Mouse (Mus musculus) CH12.LX (cell line): ENCODE measurements around the gene Rabgap1l. TPM values are rescaled to one million over a fixed set of nuclear protein-coding genes. Genes with fewer than 3 reads are reported as not detected.

Experiments
- DNase-seq: peaks from one replicate; pipeline ENCODE4 v3.0.0-alpha.2; 2013; ENCODE audit errors: extremely low read depth
- H3K27ac ChIP-seq: 2 replicates; pipeline ENCODE4 v1.5.1; 2012; ENCODE audit warnings: low read depth, mild to moderate bottlenecking, control low read depth, moderate library complexity; ENCODE audit not compliant: insufficient read depth
- H3K27me3 ChIP-seq: replicated peaks from 2 replicates; pipeline ENCODE3; 2012; ENCODE audit warnings: inconsistent platforms
- H3K36me3 ChIP-seq, 2 experiments: replicated peaks in 1 of 2; 2 replicates each; pipeline versions ENCODE3 to v1.6.1; 2012; ENCODE audit warnings: inconsistent platforms in 1 of 2, low read length in 1 of 2, mild to moderate bottlenecking in 1 of 2, mixed read lengths in 1 of 2, moderate library complexity in 1 of 2; ENCODE audit not compliant: control insufficient read depth in 1 of 2, insufficient read depth in 1 of 2
- H3K4me1 ChIP-seq, 2 experiments: 2 replicates each; pipeline ENCODE4 v1.6.1; 2012; ENCODE audit warnings: inconsistent platforms in 1 of 2, moderate library complexity in 1 of 2; ENCODE audit not compliant: insufficient read depth in 2 of 2, control insufficient read depth in 1 of 2
- H3K4me2 ChIP-seq: 2 replicates; pipeline ENCODE4 v1.6.1; 2012; ENCODE audit warnings: low read depth, mild to moderate bottlenecking, control low read depth; ENCODE audit not compliant: poor library complexity, insufficient read depth, severe bottlenecking
- H3K4me3 ChIP-seq, 3 experiments: fragments of 150-350 bp in 1 of 3; sonication (generic) in 1 of 3; replicated peaks in 1 of 3; 2 replicates each; pipeline versions ENCODE3 to v1.5.1; 2011 to 2012; ENCODE audit warnings: low read depth in 2 of 3, low read length in 2 of 3, mild to moderate bottlenecking in 2 of 3, moderate library complexity in 2 of 3, control low read depth in 1 of 3, improper control_type of control experiment in 1 of 3, inconsistent platforms in 1 of 3, mixed read lengths in 1 of 3; ENCODE audit not compliant: poor library complexity in 1 of 3
- H3K79me2 ChIP-seq: replicated peaks from 2 replicates; pipeline ENCODE4 v1.6.1; 2012; ENCODE audit warnings: mild to moderate bottlenecking, moderate library complexity; ENCODE audit not compliant: control insufficient read depth, poor library complexity, insufficient read depth, severe bottlenecking; ENCODE audit errors: extremely low read depth
- H3K9ac ChIP-seq: 2 replicates; pipeline ENCODE4 v1.6.1; 2012; ENCODE audit warnings: low read depth, mild to moderate bottlenecking, control low read depth, moderate library complexity; ENCODE audit not compliant: insufficient read depth
- H3K9me3 ChIP-seq: replicated peaks from 2 replicates; pipeline ENCODE3; 2012; ENCODE audit warnings: low read length, inconsistent platforms, mixed read lengths
- BHLHE40 ChIP-seq: IDR thresholded peaks from 2 replicates; pipeline ENCODE4 v1.6.1; 2011; ENCODE audit warnings: mild to moderate bottlenecking, low read depth, low read length, improper control_type of control experiment
- E2F4 ChIP-seq: IDR thresholded peaks from 2 replicates; pipeline ENCODE4 v1.6.1; 2011; ENCODE audit warnings: low read depth, low read length, improper control_type of control experiment; ENCODE audit not compliant: insufficient replicate concordance
- ELF1 ChIP-seq: IDR thresholded peaks from 2 replicates; pipeline ENCODE4 v1.6.1; 2014; ENCODE audit warnings: low read depth, mild to moderate bottlenecking, inconsistent platforms, low read length, improper control_type of control experiment
- EP300 ChIP-seq: IDR thresholded peaks from 2 replicates; pipeline ENCODE4 v1.6.1; 2011; ENCODE audit warnings: low read length, improper control_type of control experiment
- ETS1 ChIP-seq: conservative IDR thresholded peaks from 2 replicates; pipeline ENCODE4 v1.6.1; 2012; ENCODE audit warnings: low read depth, mild to moderate bottlenecking, inconsistent platforms, low read length, improper control_type of control experiment, moderate library complexity
- HCFC1 ChIP-seq: IDR thresholded peaks from 2 replicates; pipeline ENCODE4 v1.6.1; 2012; ENCODE audit warnings: low read depth, mild to moderate bottlenecking, inconsistent platforms, low read length, improper control_type of control experiment
- KAT2A ChIP-seq: IDR thresholded peaks from 2 replicates; pipeline ENCODE4 v1.6.1; 2012; ENCODE audit warnings: low read length, improper control_type of control experiment, inconsistent platforms; ENCODE audit not compliant: insufficient replicate concordance
- MAZ ChIP-seq: IDR thresholded peaks from 2 replicates; pipeline ENCODE4 v1.6.1; 2012; ENCODE audit warnings: low read depth, mild to moderate bottlenecking, inconsistent platforms, low read length, improper control_type of control experiment, moderate library complexity
- MEF2A ChIP-seq: IDR thresholded peaks from 2 replicates; pipeline ENCODE4 v1.6.1; 2014; ENCODE audit warnings: low read depth, mild to moderate bottlenecking, inconsistent platforms, low read length, improper control_type of control experiment, borderline replicate concordance
- MXI1 ChIP-seq: IDR thresholded peaks from 2 replicates; pipeline ENCODE4 v1.6.1; 2011; ENCODE audit warnings: mild to moderate bottlenecking, low read depth, low read length, improper control_type of control experiment
- NELFE ChIP-seq: IDR thresholded peaks from 2 replicates; pipeline ENCODE4 v1.6.1; 2011; ENCODE audit warnings: low read depth, low read length, improper control_type of control experiment
- NRF1 ChIP-seq: IDR thresholded peaks from 2 replicates; pipeline ENCODE4 v1.6.1; 2014; ENCODE audit warnings: low read depth, mild to moderate bottlenecking, inconsistent platforms, low read length, improper control_type of control experiment, moderate library complexity
- POLR2A ChIP-seq: IDR thresholded peaks from 2 replicates; pipeline ENCODE4 v1.6.1; 2011; ENCODE audit warnings: low read depth, mild to moderate bottlenecking, improper control_type of control experiment, low read length
- POLR2AphosphoS2 ChIP-seq: IDR thresholded peaks from 2 replicates; pipeline ENCODE4 v1.6.1; 2011; ENCODE audit warnings: low read depth, low read length, improper control_type of control experiment
- RCOR1 ChIP-seq: conservative IDR thresholded peaks from 2 replicates; pipeline ENCODE4 v1.6.1; 2012; ENCODE audit warnings: low read depth, mild to moderate bottlenecking, inconsistent platforms, low read length, improper control_type of control experiment
- SIN3A ChIP-seq: IDR thresholded peaks from 2 replicates; pipeline ENCODE4 v1.6.1; 2012; ENCODE audit warnings: low read length, improper control_type of control experiment, inconsistent platforms
- SMC3 ChIP-seq: IDR thresholded peaks from 2 replicates; pipeline ENCODE4 v1.6.1; 2011; ENCODE audit warnings: low read depth, low read length, improper control_type of control experiment
- TCF12 ChIP-seq: IDR thresholded peaks from 2 replicates; pipeline ENCODE4 v1.6.1; 2014; ENCODE audit warnings: low read depth, mild to moderate bottlenecking, inconsistent platforms, low read length, improper control_type of control experiment
- UBTF ChIP-seq: IDR thresholded peaks from 2 replicates; pipeline ENCODE4 v1.6.1; 2012; ENCODE audit warnings: low read depth, mild to moderate bottlenecking, inconsistent platforms, low read length, improper control_type of control experiment, moderate library complexity
- USF1 ChIP-seq: IDR thresholded peaks from 2 replicates; pipeline ENCODE4 v1.6.1; 2014; ENCODE audit warnings: low read depth, mild to moderate bottlenecking, inconsistent platforms, low read length, improper control_type of control experiment
- ZKSCAN1 ChIP-seq: IDR thresholded peaks from 2 replicates; pipeline ENCODE4 v1.6.1; 2012; ENCODE audit warnings: low read depth, inconsistent platforms, low read length, improper control_type of control experiment, borderline replicate concordance
- ZNF384 ChIP-seq: IDR thresholded peaks from 2 replicates; pipeline ENCODE4 v1.6.1; 2012; ENCODE audit warnings: low read depth, low read length, improper control_type of control experiment, inconsistent platforms
- dilution Hi-C: fragments of 300-500 bp; cut with MboI; formaldehyde crosslinking; loops from 2 replicates; pipeline ENCODE4 v1.14.3; 2020; ENCODE audit warnings: low sequenced_read_pairs; ENCODE audit not compliant: extremely low pct_unique_long_range_greater_than_20kb, extremely low pct_ligation_motif_present
- in situ Hi-C: fragments of 300-500 bp; cut with MboI; formaldehyde crosslinking; loops from 3 replicates; pipeline ENCODE4 v1.14.3; 2019; ENCODE audit warnings: low sequenced_read_pairs, low pct_ligation_motif_present, low pct_unique_long_range_greater_than_20kb, mixed read lengths
- polyA plus RNA-seq: library from polyadenylated mRNA; unstranded; fragments of >175 nt; gene quantifications from 2 replicates; pipeline ENCODE4 v1.2.1, GENCODE M21; 2012; ENCODE audit warnings: low read depth; ENCODE audit not compliant: insufficient read length
- total RNA-seq, 2 experiments: library from RNA; depleted of rRNA; stranded (reverse); fragments of 300-350 nt in 1 of 2; fragments of >200 nt in 1 of 2; gene quantifications; 2 replicates each; pipeline ENCODE4 v1.2.3; 2012 to 2014

Rabgap1l gene
- total and polyA plus RNA-seq, 3 experiments = 84.0 to 109 (median 85.6) TPM

DNA sequence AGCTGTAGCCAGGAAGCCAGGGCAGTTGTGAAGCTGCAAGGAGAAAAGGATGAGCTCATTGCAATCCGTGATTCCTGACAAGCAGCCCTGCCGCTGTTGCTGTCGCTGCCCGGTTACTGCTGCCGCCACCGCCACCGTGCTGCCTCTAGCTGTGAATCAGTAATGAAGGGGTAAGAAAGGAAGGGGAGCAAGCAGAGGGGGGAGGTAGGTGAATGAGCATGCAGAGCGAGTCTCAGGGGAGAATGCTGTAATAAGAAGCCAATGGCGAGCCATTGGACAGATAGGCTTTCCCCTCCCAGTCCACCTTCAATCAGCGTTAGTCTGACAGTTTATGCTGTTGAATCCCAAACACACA lies 441.2 kb downstream of the Rabgap1l start (continued):
- TF ChIP-seq POLR2AphosphoS2 = no peak

DNA sequence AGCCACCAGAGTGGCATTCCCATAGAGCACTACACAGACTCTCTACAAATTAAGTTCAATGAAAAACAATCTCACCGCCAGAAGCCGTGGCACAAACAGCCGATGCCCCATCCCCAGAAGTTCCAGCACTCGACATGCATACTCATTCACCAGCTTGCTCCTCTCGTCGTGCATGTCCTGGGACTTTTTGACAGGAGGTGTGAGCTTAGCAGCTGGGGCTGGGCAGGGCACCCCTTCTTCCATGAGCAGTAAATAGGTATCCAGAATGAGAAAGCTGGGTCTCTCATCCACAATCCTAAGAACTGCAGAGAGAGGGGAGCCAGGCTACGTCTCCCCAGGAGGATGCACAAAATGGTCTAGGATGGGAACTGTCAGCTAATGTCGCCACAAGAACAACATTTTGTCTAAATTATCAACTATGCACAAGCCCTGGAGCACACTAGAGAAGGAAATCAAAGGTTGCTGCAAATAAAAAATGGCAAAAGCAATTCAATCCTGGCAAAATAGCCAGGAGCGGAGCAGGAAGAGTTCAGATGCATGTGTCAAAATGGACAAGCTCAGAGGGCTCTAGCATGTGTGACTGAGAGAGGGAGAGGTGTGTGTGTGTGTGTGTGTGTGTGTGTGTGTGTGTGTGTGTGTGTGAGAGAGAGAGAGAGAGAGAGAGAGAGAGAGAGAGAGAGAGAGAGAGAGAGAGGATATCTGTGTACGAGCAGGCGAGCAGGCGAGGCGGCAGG lies 441.7 kb downstream of the Rabgap1l start:
- Histone ChIP-seq H3K27ac (no peak overlapping the region), H3K9me3 (no peaks in the 10 kb centered on the region), H3K4me3 (no peak overlapping the region), H3K9ac (no peak overlapping the region), H3K36me3 (peaks cover 0 to 8% of the 10 kb centered on the region in 2 experiments), H3K4me1 (peaks cover 11 to 13% of the 10 kb centered on the region in 2 experiments)
- DNase-seq = no peak
- TF ChIP-seq SIN3A (no peak), NELFE (no peak), HCFC1 (no peak), ELF1 (no peak), MEF2A (no peak), KAT2A (no peak), POLR2A (no peak), TCF12 (no peak), ZNF384 (no peak), POLR2AphosphoS2 (no peak), UBTF (no peak), EP300 (no peak), SMC3 (no peak), MXI1 (no peak), E2F4 (no peak), NRF1 (no peak), RCOR1 (no peak), MAZ (no peak), ZKSCAN1 (no peak)
- TF ChIP-seq, all 38 proteins: peak for 0
- H3K27me3 ChIP-seq = no peaks in the 10 kb centered on the region
- in situ Hi-C loops = no loop called here
- no peaks in the 10 kb centered on the region for H3K79me2 ChIP-seq
- dilution Hi-C loops = no loop called here
- H3K4me2 ChIP-seq = no peak overlapping the region

GRCm38 (mm10) chr1:160340653-160341052 lies 452.4 kb downstream of the Rabgap1l start:
- Histone ChIP-seq H3K27ac (no peak overlapping the region), H3K36me3 (peaks cover 5 to 11% of the 10 kb centered on the region in 2 experiments), H3K27me3 (no peaks in the 10 kb centered on the region), H3K4me1 (peaks cover 5 to 14% of the 10 kb centered on the region in 2 experiments), H3K4me3 (no peak overlapping the region), H3K9me3 (no peaks in the 10 kb centered on the region), H3K79me2 (no peaks in the 10 kb centered on the region), H3K9ac (no peak overlapping the region), H3K4me2 (no peak overlapping the region)
- peak; percentile 13 for DNase-seq
- dilution Hi-C loops (no loop called here), in situ Hi-C loops (no loop called here)
- 0 out of 2 replicates have a peak, but pooled peaks have one; percentile 10 for TF ChIP-seq EP300
- TF ChIP-seq ETS1 = peak; percentile 30; the same call in 1 of the 2 replicates
- TF ChIP-seq BHLHE40 = peak; percentile 53
- TF ChIP-seq USF1 = no peak
